Mouse (Mus musculus) forebrain, embryonic 12.5 days (tissue): ENCODE measurements around the gene Alg2. TPM values are rescaled to one million over a fixed set of nuclear protein-coding genes. Genes with fewer than 3 reads are reported as not detected.

Experiments
- ATAC-seq: fragments of 200-750 bp; cut with Nextera tagmentation; 2 replicates; pipeline ENCODE4 v1.8.0; 2017; ENCODE audit warnings: moderate TSS enrichment; ENCODE audit not compliant: low FRiP score
- H3K27ac ChIP-seq: fragments of 300-500 bp; sonication (generic); 2 replicates; pipeline ENCODE4 v1.5.1; 2016; ENCODE audit warnings: mild to moderate bottlenecking
- H3K27me3 ChIP-seq: fragments of 300-500 bp; sonication (generic); 2 replicates; pipeline ENCODE4 v1.6.1; 2016; ENCODE audit warnings: mild to moderate bottlenecking
- H3K36me3 ChIP-seq: fragments of 300-500 bp; sonication (generic); replicated peaks from 2 replicates; pipeline ENCODE4 v1.6.1; 2016; ENCODE audit warnings: mild to moderate bottlenecking
- H3K4me1 ChIP-seq: fragments of 300-500 bp; sonication (generic); 2 replicates; pipeline ENCODE4 v1.6.1; 2016
- H3K4me2 ChIP-seq: fragments of 300-500 bp; sonication (generic); 2 replicates; pipeline ENCODE4 v1.6.1; 2016; ENCODE audit warnings: mild to moderate bottlenecking, moderate library complexity
- H3K4me3 ChIP-seq: fragments of 300-500 bp; sonication (generic); replicated peaks from 2 replicates; pipeline ENCODE4 v1.5.1; 2016; ENCODE audit warnings: mild to moderate bottlenecking
- H3K9ac ChIP-seq: fragments of 300-500 bp; sonication (generic); 2 replicates; pipeline ENCODE4 v1.6.1; 2016; ENCODE audit warnings: mild to moderate bottlenecking
- H3K9me3 ChIP-seq: fragments of 300-500 bp; sonication (generic); 2 replicates; pipeline ENCODE4 v1.6.1; 2016
- WGBS: fragments of 180-500 bp; shearing (Covaris S2); methylation state at CpG from one replicate; pipeline ENCODE4 v1.1.7; 2016; 5-methylcytosine and 5-hydroxymethylcytosine counted together
- polyA plus RNA-seq: library from polyadenylated mRNA; unstranded; fragments of >200 nt; fragmentation: Nextera tagmentation; extraction: Ambion mirVana; gene quantifications from 2 replicates; pipeline ENCODE4 v1.2.1, GENCODE M21; 2016

Gene Alg2
- polyA plus RNA-seq, 1 experiment from 2014 or later: 136 TPM

DNA sequence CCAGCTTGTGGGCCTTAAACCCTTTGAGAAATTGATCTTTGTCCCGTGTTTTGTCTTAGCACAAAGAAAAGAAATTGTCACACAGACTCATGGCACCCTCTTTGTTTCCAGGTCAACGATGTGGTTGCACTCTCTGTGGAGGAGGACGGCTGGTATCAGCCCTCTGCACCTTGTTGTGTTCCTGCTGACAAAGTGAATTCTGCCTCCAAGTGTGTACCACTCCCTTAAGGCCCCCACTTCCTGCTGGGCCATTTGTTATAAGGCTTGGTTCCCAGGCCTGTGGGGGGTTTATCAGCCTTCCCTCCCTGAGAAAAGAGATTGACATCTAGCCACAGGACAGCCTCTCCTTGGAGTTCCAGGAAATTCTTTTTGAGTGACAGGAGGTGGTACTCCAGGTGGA, 51.9 kb downstream of the Alg2 start:
- 15% methylated on average over 3 of the region's 3 CpGs for WGBS
- Histone ChIP-seq H3K4me1 (peaks cover 12% of the 10 kb centered on the region), H3K4me2 (no peak overlapping the region), H3K27me3 (peaks cover 54% of the 10 kb centered on the region), H3K9ac (no peak overlapping the region), H3K27ac (no peak overlapping the region), H3K36me3 (no peaks in the 10 kb centered on the region), H3K4me3 (no peak overlapping the region), H3K9me3 (no peaks in the 10 kb centered on the region)
- ATAC-seq: no peak

DNA sequence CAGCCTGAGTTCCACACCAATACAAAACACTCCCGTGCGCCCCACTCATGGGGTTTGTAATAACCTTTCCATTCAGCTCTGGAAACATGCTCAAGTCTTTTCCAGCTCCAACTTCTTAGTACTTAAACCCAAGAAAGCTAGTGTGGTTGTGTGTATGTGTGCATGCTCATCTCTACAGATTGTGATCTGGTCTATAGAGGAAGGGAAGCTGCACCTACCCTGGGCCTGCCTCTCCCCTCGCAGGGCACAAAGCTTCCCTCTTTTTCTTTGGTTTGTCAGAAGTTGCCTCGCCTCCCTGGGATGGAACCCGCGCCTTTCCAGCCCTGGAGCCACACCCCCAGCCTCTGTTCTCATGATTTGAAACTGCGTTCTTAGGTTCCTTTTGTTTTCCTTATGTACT, 53.9 kb downstream of the Alg2 start:
- no peak for ATAC-seq
- 28% methylated on average over 7 of the region's 7 CpGs for WGBS
- H3K4me1 ChIP-seq: peaks cover 12% of the 10 kb centered on the region

DNA sequence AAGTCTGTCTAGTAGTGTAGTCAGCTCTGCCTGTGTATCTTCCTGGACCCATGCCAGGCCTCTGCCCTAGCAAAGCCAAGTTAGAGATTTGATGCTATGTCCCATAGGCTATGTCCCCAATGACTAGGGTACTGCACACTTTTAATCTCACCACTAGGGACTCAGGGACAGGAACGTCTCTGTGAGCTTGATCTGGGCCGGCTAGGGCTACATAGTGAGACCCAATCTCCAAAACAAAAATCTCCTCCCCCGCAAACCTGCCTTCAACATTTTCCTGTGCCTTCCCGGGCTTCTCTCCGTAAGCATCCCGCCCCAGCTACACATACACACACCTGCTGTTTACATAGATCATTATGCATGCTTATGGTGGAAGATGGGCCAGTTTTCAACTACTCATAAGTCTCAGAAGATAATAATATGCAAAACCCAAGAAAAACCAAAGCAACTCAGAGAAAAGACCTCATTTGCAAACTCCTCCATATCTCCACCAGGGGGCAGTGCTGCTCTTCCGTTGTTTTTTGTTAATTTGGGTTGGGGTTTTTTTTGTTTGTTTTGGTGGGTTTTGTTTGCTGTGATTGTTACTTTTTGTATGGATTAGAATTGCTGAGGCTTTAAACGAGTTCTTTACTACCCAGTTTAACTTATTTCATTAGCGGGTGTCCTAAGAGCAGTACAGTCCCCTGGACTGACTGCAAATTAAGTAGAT, 54.7 kb downstream of the Alg2 start:
- Histone ChIP-seq H3K9me3 (no peaks in the 10 kb centered on the region), H3K27me3 (peaks cover 35% of the 10 kb centered on the region), H3K27ac (no peak overlapping the region), H3K4me2 (no peak overlapping the region), H3K4me1 (peaks cover 11% of the 10 kb centered on the region), H3K9ac (no peak overlapping the region), H3K36me3 (no peaks in the 10 kb centered on the region), H3K4me3 (no peak overlapping the region)
- peak; percentile 61 for ATAC-seq
- WGBS: 27% methylated on average over 9 of the region's 9 CpGs

More for the DNA sequence above, 53.9 kb downstream of the Alg2 start:
- Histone ChIP-seq H3K9ac (no peak overlapping the region), H3K27ac (no peak overlapping the region), H3K36me3 (no peaks in the 10 kb centered on the region), H3K27me3 (peaks cover 35% of the 10 kb centered on the region), H3K4me2 (no peak overlapping the region), H3K9me3 (no peaks in the 10 kb centered on the region), H3K4me3 (no peak overlapping the region)

DNA sequence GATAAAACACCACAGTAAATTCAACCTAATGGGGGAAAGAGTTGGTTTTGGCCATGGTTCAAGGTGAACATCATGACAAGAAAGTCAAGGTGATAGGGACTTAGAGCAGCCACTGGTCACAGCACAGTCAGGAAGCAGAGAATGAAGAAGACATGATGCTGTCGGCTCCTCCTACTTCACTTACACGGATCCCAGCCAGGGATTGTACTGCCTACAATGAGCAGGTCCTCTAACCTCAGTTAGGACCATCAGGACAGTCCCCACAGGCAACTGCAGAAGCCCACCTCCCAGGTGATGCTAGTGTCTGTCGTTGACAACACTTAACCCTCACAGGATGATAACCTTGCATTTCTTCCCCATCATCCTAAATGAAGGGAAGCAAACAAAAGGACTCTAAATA, 56.3 kb downstream of the Alg2 start:
- H3K27ac ChIP-seq: no peak overlapping the region

More for the DNA sequence above, 56.3 kb downstream of the Alg2 start:
- 66% methylated on average over 3 of the region's 3 CpGs for WGBS
- Histone ChIP-seq H3K4me3 (no peak overlapping the region), H3K4me2 (no peak overlapping the region), H3K36me3 (no peaks in the 10 kb centered on the region; the same call in 1 of the 2 replicates), H3K4me1 (peaks cover 5% of the 10 kb centered on the region; the same call in 1 of the 2 replicates), H3K9me3 (no peaks in the 10 kb centered on the region), H3K27me3 (peaks cover 21% of the 10 kb centered on the region), H3K9ac (no peak overlapping the region)
- ATAC-seq: no peak

Other genes with a start within 250 kb of the Alg2 start
- gene Tgfbr1, start 121.1 kb downstream of the Alg2 start, polyA plus RNA-seq: 99.1 and 103 TPM in 2 replicates
- 299 and 325 TPM in 2 replicates for gene Sec61b, start 325 bp upstream of the Alg2 start, polyA plus RNA-seq